Mouse (Mus musculus) erythroblast, embryonic 14.5 days (primary cell): ENCODE measurements around the gene Zswim8. TPM values are rescaled to one million over a fixed set of nuclear protein-coding genes. Genes with fewer than 3 reads are reported as not detected.

Experiments
- H3K27me3 ChIP-seq: 2 replicates; pipeline ENCODE4 v1.6.1; 2012; ENCODE audit warnings: inconsistent platforms; ENCODE audit not compliant: control insufficient read depth
- H3K36me3 ChIP-seq: 2 replicates; pipeline ENCODE4 v1.6.1; 2012; ENCODE audit warnings: mild to moderate bottlenecking, inconsistent platforms; ENCODE audit not compliant: control insufficient read depth
- H3K4me1 ChIP-seq: 2 replicates; pipeline ENCODE4 v1.6.1; 2012; ENCODE audit warnings: inconsistent platforms; ENCODE audit not compliant: control insufficient read depth
- H3K4me3 ChIP-seq: replicated peaks from 2 replicates; pipeline ENCODE3; 2012; ENCODE audit warnings: moderate library complexity, mild to moderate bottlenecking, inconsistent platforms
- H3K9me3 ChIP-seq: 2 replicates; pipeline ENCODE4 v1.6.1; 2012; ENCODE audit warnings: low read length, inconsistent platforms, mixed read lengths; ENCODE audit not compliant: control insufficient read depth
- GATA1 ChIP-seq: IDR thresholded peaks from 2 replicates; pipeline ENCODE4 v1.6.1; 2012; ENCODE audit warnings: low read length, inconsistent platforms, mixed read lengths
- TAL1 ChIP-seq: IDR thresholded peaks from 3 replicates; pipeline ENCODE4 v1.6.1; 2012; ENCODE audit warnings: low read length, inconsistent platforms, mixed read lengths
- polyA plus RNA-seq: library from polyadenylated mRNA; stranded (reverse); fragments of >175 nt; gene quantifications from 2 replicates; pipeline ENCODE4 v1.2.3, GENCODE M21; 2012

Gene Zswim8
- polyA plus RNA-seq, 1 experiment: 6.1 TPM

DNA sequence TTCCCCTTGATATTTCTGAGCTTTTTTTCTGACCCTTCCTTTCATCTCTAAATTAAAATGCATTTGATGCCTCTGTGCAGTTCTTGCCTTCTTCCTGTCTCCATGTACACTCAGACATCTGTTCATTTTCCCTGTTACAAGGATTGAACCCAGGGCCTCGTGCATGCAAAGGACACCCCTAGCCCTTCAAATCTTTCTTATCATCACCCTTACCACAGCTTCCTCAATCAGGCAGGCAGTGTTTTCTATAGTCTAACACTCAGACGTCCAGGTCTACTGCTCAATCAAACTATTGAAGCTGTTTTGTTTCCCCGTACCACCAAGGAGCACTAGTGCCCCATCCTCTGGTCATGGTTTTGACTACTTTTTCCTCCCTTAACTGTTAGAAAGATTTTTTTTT is 46.4 kb downstream of the Zswim8 start:
- Histone ChIP-seq H3K9me3 (no peaks in the 10 kb centered on the region), H3K4me1 (no peaks in the 10 kb centered on the region), H3K36me3 (peaks cover 21% of the 10 kb centered on the region), H3K27me3 (no peaks in the 10 kb centered on the region), H3K4me3 (no peak overlapping the region)
- no peak for TF ChIP-seq TAL1
- no peak for TF ChIP-seq GATA1

GRCm38 (mm10) chr14:20757370-20757907 is 50.1 kb downstream of the Zswim8 start:
- H3K4me3 ChIP-seq: no peak overlapping the region
- no peaks in the 10 kb centered on the region for H3K27me3 ChIP-seq
- no peaks in the 10 kb centered on the region for H3K9me3 ChIP-seq
- H3K36me3 ChIP-seq: peaks cover 46% of the 10 kb centered on the region
- TF ChIP-seq GATA1 (no peak), TAL1 (no peak)
- H3K4me1 ChIP-seq: no peaks in the 10 kb centered on the region

DNA sequence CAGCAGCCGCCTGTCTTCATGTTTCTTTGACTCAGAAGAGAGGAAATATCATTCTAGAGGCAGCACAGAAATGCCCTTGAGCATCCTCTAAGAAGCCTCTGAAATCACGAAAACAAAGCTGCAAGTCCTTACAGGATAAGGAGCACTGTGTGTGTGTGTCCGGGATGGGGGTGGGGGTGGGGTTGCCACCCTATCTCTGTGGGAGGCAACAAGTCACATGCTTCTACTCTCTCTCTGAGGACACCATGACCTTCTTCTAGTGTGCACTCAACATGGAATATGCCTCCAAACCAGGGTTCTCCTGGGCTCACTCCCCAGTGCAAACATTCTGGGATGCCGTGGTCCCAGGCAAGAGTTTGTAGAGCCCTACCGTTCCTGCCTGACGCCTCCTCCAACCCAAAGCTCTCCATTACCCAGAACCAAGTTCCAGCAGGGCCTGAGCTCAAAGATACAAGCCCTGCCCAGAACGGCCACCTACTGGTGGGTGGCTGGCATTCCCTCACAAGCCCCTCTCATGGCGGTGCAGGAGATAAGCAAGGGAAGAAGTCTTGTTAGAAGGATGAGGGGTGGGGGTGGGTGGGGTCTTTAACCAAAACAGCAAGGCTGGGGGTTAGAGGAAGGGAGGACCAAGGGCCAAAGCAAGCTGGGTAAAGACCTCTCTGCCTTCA is 51.5 kb downstream of the Zswim8 start:
- TF ChIP-seq TAL1: no peak
- no peak for TF ChIP-seq GATA1
- no peaks in the 10 kb centered on the region for H3K4me1 ChIP-seq
- no peak overlapping the region for H3K4me3 ChIP-seq
- H3K27me3 ChIP-seq: no peaks in the 10 kb centered on the region
- H3K9me3 ChIP-seq: no peaks in the 10 kb centered on the region
- H3K36me3 ChIP-seq: peaks cover 52% of the 10 kb centered on the region

DNA sequence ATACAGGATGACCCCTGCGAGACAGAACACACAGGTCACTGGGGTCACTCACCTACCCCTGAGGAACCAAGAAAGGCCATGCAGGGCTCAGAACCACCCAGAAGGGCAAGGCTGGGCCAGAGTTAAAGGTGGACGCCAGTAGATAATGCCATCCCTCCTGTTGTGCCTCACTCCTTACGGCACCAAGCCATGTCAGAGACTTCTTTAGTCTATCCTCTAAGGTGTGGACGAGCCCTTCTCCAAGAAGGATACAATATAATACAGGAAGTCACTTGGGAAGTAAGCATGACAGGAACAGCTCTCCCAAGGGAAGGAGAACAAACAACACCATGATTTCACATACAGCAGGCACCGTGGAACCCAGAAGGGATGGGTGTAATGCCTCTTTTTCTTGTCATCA is 57.6 kb downstream of the Zswim8 start:
- Histone ChIP-seq H3K36me3 (peaks cover 51% of the 10 kb centered on the region), H3K27me3 (no peaks in the 10 kb centered on the region), H3K9me3 (no peaks in the 10 kb centered on the region), H3K4me3 (no peak overlapping the region), H3K4me1 (peaks cover 5% of the 10 kb centered on the region)
- TF ChIP-seq GATA1 (no peak), TAL1 (no peak)

DNA sequence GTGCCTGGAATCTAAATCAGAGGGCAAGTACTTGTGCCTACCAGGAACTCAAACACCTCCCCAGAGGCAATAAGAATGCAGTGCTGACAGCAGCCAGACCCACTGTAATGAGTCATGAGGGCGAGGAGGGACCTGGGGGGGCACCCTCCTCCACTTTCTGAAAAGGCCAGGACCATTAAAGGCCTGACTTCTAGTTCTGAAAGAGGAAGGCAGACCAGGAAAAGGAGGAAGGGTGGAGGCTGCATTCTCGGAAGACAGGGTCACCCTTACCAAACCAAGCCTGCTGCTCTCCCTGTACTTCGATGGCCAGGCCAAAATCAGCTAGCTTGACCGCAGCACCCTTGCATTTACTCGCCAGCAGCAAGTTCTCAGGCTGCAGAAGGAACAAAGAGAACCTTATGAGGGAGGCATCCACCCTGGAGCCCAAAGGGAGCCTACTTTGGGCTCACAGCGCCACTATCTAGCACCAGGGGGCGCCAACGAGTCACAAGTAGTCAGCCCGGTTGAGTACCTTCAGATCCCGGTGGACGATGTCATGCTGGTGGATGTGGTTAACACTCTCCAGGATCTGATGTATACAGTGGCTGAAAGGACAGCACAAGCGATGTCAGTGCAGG is 58.4 kb downstream of the Zswim8 start:
- H3K36me3 ChIP-seq: peaks cover 45% of the 10 kb centered on the region

DNA sequence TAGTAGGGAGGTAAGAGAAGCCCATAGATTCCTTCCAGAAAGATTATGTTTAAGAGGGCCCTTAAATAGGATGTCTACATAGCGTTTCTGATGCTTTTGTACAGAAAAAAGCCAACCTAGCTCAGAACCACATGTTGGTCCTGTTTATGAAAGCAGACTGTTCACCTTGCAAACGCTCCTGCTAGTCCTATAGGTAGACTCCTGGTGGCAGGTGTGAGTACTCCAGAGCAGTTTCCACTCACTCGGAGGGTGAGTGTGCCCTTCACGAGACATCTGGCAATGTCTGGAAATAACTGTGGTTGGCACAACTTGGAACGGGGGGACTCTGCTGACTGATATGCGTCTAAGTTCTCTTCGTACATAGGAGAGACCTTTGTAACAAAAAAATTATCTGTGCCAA is 60.6 kb downstream of the Zswim8 start:
- Histone ChIP-seq H3K36me3 (peaks cover 33% of the 10 kb centered on the region), H3K4me1 (peaks cover 5% of the 10 kb centered on the region), H3K9me3 (no peaks in the 10 kb centered on the region), H3K27me3 (no peaks in the 10 kb centered on the region), H3K4me3 (no peak overlapping the region)
- TF ChIP-seq GATA1 (no peak), TAL1 (no peak)

More for the DNA sequence above, 58.4 kb downstream of the Zswim8 start:
- Histone ChIP-seq H3K4me1 (peaks cover 5% of the 10 kb centered on the region), H3K9me3 (no peaks in the 10 kb centered on the region), H3K27me3 (no peaks in the 10 kb centered on the region), H3K4me3 (no peak overlapping the region)
- TF ChIP-seq GATA1 (no peak), TAL1 (no peak)

DNA sequence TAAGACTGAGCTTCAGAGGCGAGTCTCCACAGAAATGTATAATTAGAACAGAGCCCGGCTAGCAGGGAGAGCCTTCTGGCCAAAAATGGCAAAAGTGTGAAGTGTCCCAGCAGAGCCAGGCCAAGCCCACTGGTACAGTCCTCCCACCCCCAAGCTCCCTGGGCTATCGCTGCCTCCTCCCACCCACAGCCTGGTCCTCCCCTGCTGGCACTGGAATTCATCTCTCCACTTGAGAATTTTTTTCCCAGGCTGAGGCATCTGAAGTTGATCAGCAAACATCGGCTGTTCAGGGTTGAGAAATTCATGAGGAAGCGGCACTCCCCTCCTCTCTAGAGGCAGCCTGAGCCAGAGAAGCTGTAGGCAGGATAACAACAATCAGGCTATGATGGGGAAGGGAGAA is 61.2 kb downstream of the Zswim8 start:
- Histone ChIP-seq H3K27me3 (no peaks in the 10 kb centered on the region), H3K9me3 (no peaks in the 10 kb centered on the region), H3K36me3 (peaks cover 33% of the 10 kb centered on the region), H3K4me3 (no peak overlapping the region), H3K4me1 (peaks cover 7% of the 10 kb centered on the region)
- TF ChIP-seq TAL1: no peak
- TF ChIP-seq GATA1: no peak

DNA sequence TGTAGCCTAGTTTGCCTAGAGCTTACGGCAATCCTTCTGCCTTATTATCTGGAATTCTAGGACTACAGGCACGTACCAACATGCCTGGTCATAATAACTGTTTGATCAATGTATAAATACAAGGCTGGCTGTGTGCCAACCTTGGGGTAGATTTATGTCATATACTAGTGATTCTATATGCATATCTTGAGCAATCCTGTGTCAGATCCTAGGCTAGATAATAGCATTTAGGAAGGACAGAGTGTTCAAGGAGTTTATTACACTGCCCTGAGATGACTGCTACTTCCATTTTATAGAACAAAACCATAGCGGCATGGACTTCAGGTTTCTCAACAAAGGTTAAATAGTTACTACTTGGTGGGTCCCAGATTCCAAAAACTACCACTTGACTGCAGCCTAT is 64.6 kb downstream of the Zswim8 start:
- no peak for TF ChIP-seq GATA1
- no peak for TF ChIP-seq TAL1
- Histone ChIP-seq H3K4me3 (no peak overlapping the region), H3K4me1 (peaks cover 2% of the 10 kb centered on the region), H3K36me3 (peaks cover 14% of the 10 kb centered on the region), H3K9me3 (no peaks in the 10 kb centered on the region), H3K27me3 (no peaks in the 10 kb centered on the region)

- H3K27me3 ChIP-seq: no peaks in the 10 kb centered on the region
- peaks cover 2% of the 10 kb centered on the region for H3K4me1 ChIP-seq
- H3K9me3 ChIP-seq: no peaks in the 10 kb centered on the region
- H3K36me3 ChIP-seq: peaks cover 18% of the 10 kb centered on the region
- TF ChIP-seq GATA1: no peak
- no peak overlapping the region for H3K4me3 ChIP-seq
These were observed 65.5 kb downstream of the Zswim8 start for GRCm38 (mm10) chr14:20772808-20773207.

Other genes starting within 250 kb of the Zswim8 start
- 6.2 and 7.4 TPM in 2 replicates for gene Anxa7, start 227.4 kb upstream of the Zswim8 start, polyA plus RNA-seq
- gene Mss51, start 210.7 kb upstream of the Zswim8 start, polyA plus RNA-seq: 0.05 and 0.07 TPM in 2 replicates
- 0.27 and 0.46 TPM in 2 replicates for gene Ppp3cb, start 161.0 kb upstream of the Zswim8 start, polyA plus RNA-seq
- gene Usp54, start 66.5 kb upstream of the Zswim8 start, polyA plus RNA-seq: 0.04 and 0.05 TPM in 2 replicates
- not detected in 2 replicates for gene Myoz1, start 51.0 kb upstream of the Zswim8 start, polyA plus RNA-seq
- not detected in 2 replicates for gene Synpo2l, start 39.2 kb upstream of the Zswim8 start, polyA plus RNA-seq
- gene Sec24c, start 33.2 kb upstream of the Zswim8 start, polyA plus RNA-seq: 3.6 and 5.0 TPM in 2 replicates
- 0.37 TPM in 2 replicates for gene Fut11, start 12.6 kb upstream of the Zswim8 start, polyA plus RNA-seq
- gene Chchd1, start 4.5 kb upstream of the Zswim8 start, polyA plus RNA-seq: 0.43 and 0.77 TPM in 2 replicates
- 0.80 and 1.5 TPM in 2 replicates for gene Ndst2, start 27.0 kb downstream of the Zswim8 start, polyA plus RNA-seq
- 0.35 and 0.38 TPM in 2 replicates for gene Camk2g, start 86.5 kb downstream of the Zswim8 start, polyA plus RNA-seq
- gene Plau, start 129.1 kb downstream of the Zswim8 start, polyA plus RNA-seq: not detected in 2 replicates
- 0.21 and 0.43 TPM in 2 replicates for gene Vcl, start 221.8 kb downstream of the Zswim8 start, polyA plus RNA-seq